Mouse (Mus musculus) midbrain, embryonic 11.5 days (tissue): ENCODE measurements around the gene Gm13306. TPM values are rescaled to one million over a fixed set of nuclear protein-coding genes. Genes with fewer than 3 reads are reported as not detected.
"Not testable (repeated sequence)": the region's sequence is repeated elsewhere in the genome, so short reads cannot be mapped to it uniquely, and the experiment has no call there.

Experiments
- ATAC-seq: fragments of 200-750 bp; cut with Nextera tagmentation; 2 replicates; pipeline ENCODE4 v1.8.0; 2017; ENCODE audit warnings: moderate TSS enrichment, moderate library complexity; ENCODE audit not compliant: low FRiP score
- DNase-seq: peaks from one replicate; pipeline ENCODE4 v3.0.0; 2015; ENCODE audit warnings: low spot score; ENCODE audit errors: missing footprints
- H3K27ac ChIP-seq: fragments of 300-500 bp; sonication (generic); 2 replicates; pipeline ENCODE4 v1.5.1; 2014; ENCODE audit warnings: low read depth, low read length
- H3K27me3 ChIP-seq: fragments of 300-500 bp; sonication (generic); 2 replicates; pipeline ENCODE4 v1.6.1; 2014; ENCODE audit warnings: mild to moderate bottlenecking, low read length, moderate library complexity, mixed read lengths; ENCODE audit not compliant: control insufficient read depth, insufficient read depth
- H3K36me3 ChIP-seq: fragments of 300-500 bp; sonication (generic); 2 replicates; pipeline ENCODE4 v1.6.1; 2014; ENCODE audit warnings: mild to moderate bottlenecking, low read length, moderate library complexity, mixed read lengths; ENCODE audit not compliant: control insufficient read depth, insufficient read depth
- H3K4me1 ChIP-seq: fragments of 300-500 bp; sonication (generic); 2 replicates; pipeline ENCODE4 v1.6.1; 2014; ENCODE audit warnings: low read length; ENCODE audit not compliant: control insufficient read depth, insufficient read depth
- H3K4me2 ChIP-seq: fragments of 300-500 bp; sonication (generic); 2 replicates; pipeline ENCODE4 v1.6.1; 2014; ENCODE audit warnings: mild to moderate bottlenecking, moderate library complexity
- H3K4me3 ChIP-seq: fragments of 300-500 bp; sonication (generic); 2 replicates; pipeline ENCODE4 v1.5.1; 2014; ENCODE audit warnings: low read depth, low read length
- H3K9ac ChIP-seq: fragments of 300-500 bp; sonication (generic); 2 replicates; pipeline ENCODE4 v1.6.1; 2014; ENCODE audit warnings: low read length
- H3K9me3 ChIP-seq: fragments of 300-500 bp; sonication (generic); 2 replicates; pipeline ENCODE4 v1.6.1; 2016; ENCODE audit warnings: low read length; ENCODE audit not compliant: control insufficient read depth
- WGBS: fragments of 180-500 bp; shearing (Covaris S2); extraction: QIAGEN DNeasy Blood & Tissue Kit; methylation state at CpG from one replicate; pipeline ENCODE4 v1.1.7; 2014; 5-methylcytosine and 5-hydroxymethylcytosine counted together
- polyA plus RNA-seq: library from polyadenylated mRNA; unstranded; fragments of >200 nt; fragmentation: Nextera tagmentation; extraction: Ambion mirVana; gene quantifications from 2 replicates; pipeline ENCODE4 v1.2.1, GENCODE M21; 2014

Gene Gm13306
- polyA plus RNA-seq = not detected in 2 replicates

DNA sequence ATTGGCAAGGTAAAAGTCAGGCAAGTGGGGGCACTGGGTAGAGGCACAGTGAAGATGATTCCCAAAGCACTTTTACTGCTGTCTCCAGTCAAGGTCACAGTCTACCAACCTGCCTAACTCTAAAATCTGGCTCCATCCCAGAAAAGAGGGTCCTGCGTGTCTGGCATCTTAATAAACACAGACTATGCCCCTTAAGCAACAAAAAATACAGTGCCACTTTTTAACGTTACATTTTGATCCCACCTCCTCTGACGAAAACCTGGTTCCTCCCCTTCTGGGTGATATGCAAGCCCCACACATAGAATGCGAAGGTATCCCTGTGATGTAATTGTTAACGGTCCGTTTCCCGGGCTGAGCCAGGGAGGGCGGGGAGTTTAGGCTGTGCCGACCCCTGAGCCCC lies at the start of gene Gm13306:
Gm13306 (plus strand) TSS at position 301 of the 400 bp plus-strand sequence.
- H3K4me2 ChIP-seq, H3K4me1 ChIP-seq, DNase-seq, H3K27me3 ChIP-seq, H3K9me3 ChIP-seq, H3K36me3 ChIP-seq, ATAC-seq, H3K9ac ChIP-seq, H3K27ac ChIP-seq, H3K4me3 ChIP-seq: not testable (repeated sequence)
- WGBS = no CpG with 5 or more reads among the region's 9 CpGs

- not testable (repeated sequence) for H3K9me3 ChIP-seq, H3K27ac ChIP-seq, H3K4me2 ChIP-seq, H3K9ac ChIP-seq, H3K27me3 ChIP-seq, ATAC-seq, DNase-seq, H3K4me3 ChIP-seq, H3K4me1 ChIP-seq, H3K36me3 ChIP-seq
- no CpG with 5 or more reads among the region's 5 CpGs for WGBS
These were observed 38.7 kb upstream of the Gm13306 start, which contains the start of gene Gm13304 for GRCm38 (mm10) chr4:42114517-42114916. Gene Gm13304 (plus strand): TSS chr4:42114817.

DNA sequence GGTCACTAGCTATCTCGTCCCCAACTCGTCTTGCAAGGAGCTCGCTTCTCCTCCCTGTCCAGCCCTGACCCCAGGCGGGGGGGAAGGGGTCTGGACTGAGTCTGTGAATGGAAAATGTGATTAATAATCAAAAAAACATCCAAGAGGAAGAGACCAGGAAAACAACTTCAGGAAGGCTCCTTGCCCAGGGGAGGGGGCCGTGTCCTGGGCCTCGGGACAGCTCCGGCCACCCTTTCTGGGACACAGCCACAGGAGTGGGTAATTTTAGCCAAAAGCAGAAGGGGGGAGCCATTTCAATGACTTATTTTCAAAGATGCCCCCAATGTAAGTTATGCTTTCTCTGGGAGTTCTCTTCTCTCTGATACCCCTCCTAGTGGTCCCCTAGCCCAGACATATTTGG lies 15.3 kb downstream of the Gm13306 start, which contains the start of gene Gm13305:
Gm13305 (minus strand) TSS at position 101 of the 400 bp plus-strand sequence.
- not testable (repeated sequence) for H3K4me2 ChIP-seq, ATAC-seq, H3K9me3 ChIP-seq, H3K27ac ChIP-seq, H3K9ac ChIP-seq, H3K4me3 ChIP-seq, H3K36me3 ChIP-seq, DNase-seq, H3K27me3 ChIP-seq, H3K4me1 ChIP-seq
- WGBS = no CpG with 5 or more reads among the region's 7 CpGs

DNA sequence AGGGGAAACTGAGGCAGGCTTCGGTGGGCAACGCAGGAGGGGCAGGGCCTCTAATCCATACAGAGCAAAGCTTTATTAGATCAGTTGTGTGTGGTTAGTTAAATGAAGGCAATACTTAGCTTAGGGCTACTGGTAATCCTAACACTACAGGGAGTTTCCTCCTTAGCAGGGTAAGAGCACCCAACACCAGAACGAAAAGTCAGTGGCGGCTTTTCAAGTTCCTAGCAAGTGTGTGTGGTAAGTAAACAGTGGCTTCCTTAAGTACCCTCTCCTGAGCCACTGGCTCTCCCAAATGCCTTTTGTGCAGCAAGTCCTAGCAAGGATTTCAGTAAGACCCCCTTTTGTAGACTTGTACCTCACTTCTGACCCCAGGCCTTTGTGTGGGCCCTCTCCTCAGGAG lies 25.0 kb downstream of the Gm13306 start:
- H3K4me2 ChIP-seq, H3K9ac ChIP-seq, H3K36me3 ChIP-seq, H3K27me3 ChIP-seq, H3K4me3 ChIP-seq, ATAC-seq, H3K4me1 ChIP-seq, H3K9me3 ChIP-seq, H3K27ac ChIP-seq, DNase-seq: not testable (repeated sequence)
- no CpG with 5 or more reads among the region's 4 CpGs for WGBS

DNA sequence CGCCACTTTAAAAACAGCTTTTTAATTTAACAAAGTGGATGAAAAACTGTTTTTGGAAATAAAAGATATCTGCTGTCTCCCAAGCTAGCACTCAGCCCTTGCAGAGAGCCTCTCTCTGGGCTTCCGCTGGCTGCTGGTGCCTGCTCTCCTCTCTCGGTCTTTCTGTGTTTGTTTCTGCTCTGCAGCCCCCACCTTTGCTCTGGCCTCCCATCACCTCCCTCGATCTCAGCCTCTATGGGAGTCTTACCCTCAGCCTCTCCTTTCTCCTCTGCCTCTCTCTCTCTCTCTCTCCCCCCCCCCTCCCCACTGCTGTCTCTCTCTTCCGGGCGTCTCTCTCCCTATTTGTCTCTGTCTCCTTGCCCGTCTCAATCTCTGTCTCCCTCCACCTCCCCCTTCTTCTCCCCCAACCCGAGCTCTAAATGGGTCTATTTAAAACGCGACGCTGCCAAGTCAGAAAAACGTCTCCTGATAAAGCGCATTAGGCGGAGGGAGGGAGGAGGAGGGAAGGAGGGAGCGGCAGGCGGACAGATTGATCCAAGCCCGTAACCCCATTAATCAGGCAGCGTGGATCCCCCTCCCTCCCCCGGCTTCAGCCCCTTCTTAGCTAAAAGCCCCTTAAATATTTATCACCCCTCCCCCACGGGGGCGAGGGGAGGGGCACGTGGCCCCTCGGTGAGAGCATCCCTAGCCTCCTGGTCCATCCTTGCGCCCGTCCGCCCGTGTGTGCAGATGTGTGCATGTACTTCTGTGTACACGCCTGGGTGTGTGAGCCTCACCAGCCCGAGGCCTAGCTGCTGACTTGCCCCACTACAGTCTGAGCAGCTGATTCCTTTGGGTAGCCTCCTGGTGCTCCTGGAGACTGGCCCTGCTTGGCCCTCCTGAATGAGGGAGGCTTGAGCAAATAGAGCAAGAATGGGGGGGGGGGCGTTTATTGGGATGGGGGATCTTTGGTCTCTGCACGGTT lies 30.3 kb downstream of the Gm13306 start:
- ATAC-seq = peak; percentile 78
- DNase-seq, H3K9me3 ChIP-seq, H3K9ac ChIP-seq, H3K27ac ChIP-seq, H3K4me3 ChIP-seq, H3K36me3 ChIP-seq, H3K27me3 ChIP-seq, H3K4me2 ChIP-seq, H3K4me1 ChIP-seq: not testable (repeated sequence)
- no CpG with 5 or more reads among the region's 31 CpGs for WGBS

- not testable (repeated sequence) for H3K27ac ChIP-seq, H3K4me3 ChIP-seq, H3K27me3 ChIP-seq, H3K4me2 ChIP-seq, H3K36me3 ChIP-seq, H3K9me3 ChIP-seq, H3K4me1 ChIP-seq, H3K9ac ChIP-seq, DNase-seq
- ATAC-seq = peak; percentile 71
- WGBS = no CpG with 5 or more reads among the region's 58 CpGs
These were observed 31.2 kb downstream of the Gm13306 start for GRCm38 (mm10) chr4:42184324-42184979.

DNA sequence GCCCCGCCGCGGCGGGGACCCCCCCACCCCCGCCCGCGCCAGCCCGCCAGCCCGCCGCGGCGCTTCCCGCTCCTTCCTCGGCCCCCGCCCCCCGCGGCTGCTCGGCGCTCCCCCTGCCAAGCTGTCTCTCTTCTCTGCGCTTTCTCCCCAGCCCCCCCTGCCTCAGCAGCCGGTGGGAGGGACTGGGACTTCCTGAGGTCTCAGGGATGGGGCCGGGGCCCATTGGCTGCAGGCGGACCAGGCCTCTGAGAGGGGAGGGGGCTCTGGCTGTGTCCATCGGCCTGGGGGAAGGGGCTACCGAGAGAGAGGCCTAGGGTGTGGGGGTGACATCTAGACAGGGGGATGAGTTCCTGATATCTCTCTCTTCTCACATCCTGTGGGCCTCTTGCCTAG lies 31.7 kb downstream of the Gm13306 start:
- not testable (repeated sequence) for DNase-seq, H3K4me3 ChIP-seq, H3K9ac ChIP-seq, H3K4me2 ChIP-seq, H3K27ac ChIP-seq, H3K9me3 ChIP-seq, H3K4me1 ChIP-seq, H3K36me3 ChIP-seq, H3K27me3 ChIP-seq
- no CpG with 5 or more reads among the region's 25 CpGs for WGBS
- ATAC-seq = peak; percentile 69
